Mouse (Mus musculus) embryonic stem cell, embryonic (primary cell): ENCODE data around the gene Gpr3.

ENCODE experiments used
- CTCF ChIA-PET, 4 experiments: fragments of 300-600 bp in 2 of 4; fragments of 350-600 bp in 2 of 4; sonication (Branson Sonifier 250); formaldehyde crosslinking; loops; one replicate each; lab custom pipeline; 2022; ENCODE audit warnings: inconsistent platforms in 2 of 4; lab: Charles Lee
- POLR2A ChIA-PET, 4 experiments: fragments of 300-600 bp in 2 of 4; fragments of 350-600 bp in 2 of 4; sonication (Branson Sonifier 250); formaldehyde crosslinking; loops; one replicate each; lab custom pipeline; 2022; ENCODE audit warnings: antibody characterized with exemption in 4 of 4, inconsistent platforms in 1 of 4; lab: Charles Lee

Gpr3 gene

DNA sequence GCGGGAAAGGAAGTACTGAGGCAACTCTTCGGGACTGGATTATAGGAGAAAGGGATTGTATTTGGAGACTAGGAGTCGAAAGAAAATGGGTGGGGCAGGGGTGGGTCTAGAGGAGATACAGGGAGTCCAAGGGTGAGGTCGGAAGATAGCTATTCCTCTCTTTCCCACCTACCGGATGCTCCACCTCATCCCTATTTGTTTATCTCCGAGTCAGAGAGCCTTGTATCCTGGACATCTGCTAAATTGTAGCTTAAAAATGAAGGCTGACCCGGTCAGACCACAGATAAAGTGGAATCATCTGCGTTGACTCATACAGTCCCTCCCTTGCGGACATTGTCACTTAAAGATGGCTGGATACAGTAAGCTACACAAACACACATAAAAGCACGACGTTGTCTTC is 29.6 kb upstream of the Gpr3 start:
- ChIA-PET CTCF (interaction anchor here in 3 of 4 experiments (0.5 to 2.5 kb wide), 27 partner anchors 8 to 399 kb away, joined by 3 to 21 read pairs (median 4); partner anchors contain the start of genes Ppp1r8 (in 1 of the 3) and Tent5b (in 1 of the 3)), POLR2A (interaction anchor here (0.6 to 2.4 kb wide), 53 partner anchors 8 to 304 kb away, joined by 3 to 20 read pairs (median 4); partner anchors contain the start of genes Tmem222 (in 2 of the 4), Wdtc1 (in 2 of the 4), Ahdc1 (in 1 of the 4) and Cd164l2 (in 1 of the 4))

- POLR2A ChIA-PET: interaction anchor here (0.6 to 2.4 kb wide), 61 partner anchors 8 to 305 kb away, joined by 3 to 20 read pairs (median 4); partner anchors contain the start of genes Slc9a1 (in 2 of the 4), Tmem222 (in 2 of the 4), Wdtc1 (in 2 of the 4) and Ahdc1 (in 1 of the 4)
- CTCF ChIA-PET: interaction anchor here (0.5 to 2.5 kb wide), 33 partner anchors 8 to 842 kb away, joined by 3 to 21 read pairs (median 4); partner anchors contain the start of genes Sytl1 (in 2 of the 4) and Tent5b (in 1 of the 4)
Measured at GRCm38 (mm10) chr4:133240934-133241908, 28.9 kb upstream of the Gpr3 start.

- ChIA-PET CTCF (interaction anchor here in 2 of 4 experiments (0.8 to 2.5 kb wide), 12 partner anchors 10 to 295 kb away, joined by 3 to 21 read pairs (median 6); partner anchors contain the start of gene Tent5b (in 1 of the 2)), POLR2A (interaction anchor here in 3 of 4 experiments (0.6 to 2.4 kb wide), 20 partner anchors 10 to 281 kb away, joined by 3 to 16 read pairs (median 4); partner anchors contain the start of genes Slc9a1 (in 2 of the 3), Cd164l2 (in 1 of the 3) and Sytl1 (in 1 of the 3))
Measured at GRCm38 (mm10) chr4:133240490-133240921, 28.2 kb upstream of the Gpr3 start, which contains the start of gene Map3k6. TSS of gene Map3k6 (plus strand) at chr4:133240818.

DNA sequence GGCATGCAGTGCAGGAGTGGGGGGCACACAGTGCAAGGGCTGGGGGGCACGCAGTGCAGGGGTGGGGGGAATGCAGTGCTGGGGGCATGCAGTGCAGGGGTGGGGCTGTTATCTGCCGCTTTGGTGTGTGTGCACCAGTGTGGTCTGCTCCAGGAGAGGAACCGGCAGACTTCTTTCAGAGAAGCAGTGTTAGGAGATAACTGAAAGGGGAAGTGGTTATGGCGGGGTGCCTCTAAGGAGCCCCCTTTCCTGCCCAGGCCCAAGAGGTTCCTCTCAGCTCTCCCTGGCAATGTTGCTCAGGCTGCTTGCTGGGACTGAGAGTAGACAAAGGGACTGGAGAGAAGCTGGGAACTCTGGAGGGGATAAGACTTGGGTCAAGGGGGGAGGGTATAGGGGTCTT is 25.6 kb upstream of the Gpr3 start:
- POLR2A ChIA-PET: no interaction called here

DNA sequence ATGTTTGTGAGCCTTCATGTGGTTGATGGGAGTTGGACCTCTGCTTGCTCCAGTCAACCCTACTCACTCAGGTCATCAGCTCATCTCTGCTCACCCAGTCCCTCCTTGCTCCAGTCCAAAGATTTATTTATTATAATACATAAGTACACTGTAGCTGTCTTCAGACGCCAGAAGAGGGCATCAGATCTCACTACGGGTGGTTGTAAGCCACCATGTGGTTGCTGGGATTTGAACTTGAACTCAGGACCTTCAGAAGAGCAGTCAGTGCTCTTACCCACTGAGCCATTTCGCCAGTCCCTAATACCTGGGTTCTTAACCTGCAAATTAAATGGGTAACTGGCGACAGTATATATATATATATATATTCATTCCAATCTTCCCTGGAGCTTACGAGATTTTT is 23.1 kb upstream of the Gpr3 start:
- CTCF ChIA-PET: interaction anchor here in 3 of 4 experiments (0.7 to 4.9 kb wide), 14 partner anchors 11 to 180 kb away, joined by 3 to 37 read pairs (median 6); partner anchors contain the start of gene Cd164l2 (in 1 of the 3)
- POLR2A ChIA-PET: interaction anchor here in 2 of 4 experiments (0.7 to 1.9 kb wide), 3 partner anchors 58 to 434 kb away, joined by 3 to 8 read pairs (median 8); partner anchors contain the start of gene Wdtc1 (in 1 of the 2)

More for the DNA sequence above, 25.6 kb upstream of the Gpr3 start:
- CTCF ChIA-PET: interaction anchor here in 2 of 4 experiments (0.7 to 4.9 kb wide), 3 partner anchors 58 to 183 kb away, joined by 3 to 37 read pairs (median 5); no protein-coding TSS in a partner anchor

GRCm38 (mm10) chr4:133234771-133235170 is 22.4 kb upstream of the Gpr3 start:
- POLR2A ChIA-PET: interaction anchor here (0.6 to 1.9 kb wide), 4 partner anchors 118 to 1931 kb away, joined by 3 to 8 read pairs (median 6); partner anchors contain the start of gene Wdtc1 (in 1 of the 4)
- CTCF ChIA-PET: interaction anchor here in 3 of 4 experiments (0.6 to 4.9 kb wide), 19 partner anchors 11 to 266 kb away, joined by 3 to 37 read pairs (median 6); partner anchors contain the start of gene Cd164l2 (in 1 of the 3)

DNA sequence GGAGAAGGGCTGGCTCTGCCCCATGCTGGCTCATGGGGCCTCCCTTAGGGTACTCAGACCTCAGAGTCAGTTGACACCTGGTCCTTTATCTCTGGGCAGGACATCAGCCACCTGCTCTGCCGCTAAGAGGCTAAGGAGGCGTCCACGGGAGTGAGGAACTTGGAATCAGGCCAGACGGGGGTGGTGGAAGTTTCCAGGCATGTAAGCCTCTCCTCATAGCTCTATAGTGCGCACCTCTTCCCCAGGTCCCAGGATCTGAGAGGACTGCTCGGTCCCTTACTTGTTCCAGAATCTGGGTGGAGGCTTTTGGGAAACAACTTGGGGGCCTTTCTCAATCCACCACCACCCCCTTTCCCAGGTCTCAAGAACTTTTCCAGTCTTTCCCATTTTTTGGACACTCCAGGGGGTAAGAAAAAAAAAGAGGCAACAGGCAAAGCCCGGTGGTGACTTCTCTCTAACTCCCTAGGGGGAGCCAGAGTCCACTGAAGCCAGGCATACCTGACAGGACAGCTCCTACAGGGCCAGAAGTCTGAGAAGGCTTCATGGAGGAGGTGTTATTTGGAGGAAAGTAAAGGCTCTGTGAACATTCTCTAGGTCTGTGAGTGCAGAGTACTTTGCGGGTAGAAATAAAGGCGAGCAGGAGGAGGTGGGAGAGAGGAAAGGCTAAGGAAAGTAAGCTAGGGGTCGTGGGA is 21.1 kb upstream of the Gpr3 start:
- ChIA-PET POLR2A (interaction anchor here in 3 of 4 experiments (0.6 to 1.4 kb wide), 15 partner anchors 8 to 886 kb away, joined by 3 to 11 read pairs (median 4); partner anchors contain the start of gene Tmem222 (in 1 of the 3)), CTCF (interaction anchor here (0.5 to 4.9 kb wide), 67 partner anchors 9 to 1366 kb away, joined by 3 to 37 read pairs (median 4); partner anchors contain the start of genes Cd164l2 (in 1 of the 4), Slc9a1 (in 1 of the 4), Tmem222 (in 1 of the 4) and Zdhhc18 (in 1 of the 4))

GRCm38 (mm10) chr4:133229582-133229981 is 17.2 kb upstream of the Gpr3 start:
- ChIA-PET POLR2A (interaction anchor here in 3 of 4 experiments (0.5 to 1.6 kb wide), 9 partner anchors 9 to 790 kb away, joined by 3 to 6 read pairs (median 4); partner anchors contain the start of gene Map3k6 (in 1 of the 3)), CTCF (interaction anchor here in 2 of 4 experiments (0.6 to 1.4 kb wide), 5 partner anchors 19 to 296 kb away, joined by 3 to 14 read pairs (median 5); no protein-coding TSS in a partner anchor)

GRCm38 (mm10) chr4:133227636-133228035 is 15.3 kb upstream of the Gpr3 start:
- POLR2A ChIA-PET: interaction anchor here in 3 of 4 experiments (0.6 to 1.4 kb wide), 7 partner anchors 14 to 234 kb away, joined by 3 to 5 read pairs (median 3); partner anchors contain the start of genes Tmem222 (in 1 of the 3) and Wdtc1 (in 1 of the 3)

DNA sequence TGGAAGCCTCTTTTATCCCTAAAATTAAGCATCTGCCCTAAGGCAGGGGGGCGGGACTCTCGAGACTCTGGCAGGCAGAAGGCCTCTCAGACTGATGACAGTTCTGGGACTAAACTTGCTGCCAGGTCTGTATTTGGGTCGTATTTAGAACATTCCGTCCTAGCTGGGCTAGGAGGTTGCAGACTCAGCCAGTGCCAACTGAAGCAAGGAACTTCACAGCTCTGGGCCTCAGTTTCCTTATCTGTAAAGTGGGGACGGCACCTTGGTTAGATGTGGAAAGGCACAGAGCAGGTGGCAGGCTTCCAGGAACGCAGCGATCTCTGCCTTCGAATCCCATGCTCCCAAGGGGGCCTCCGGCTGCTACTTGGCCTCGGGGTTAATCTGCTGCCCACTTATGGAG is 13.7 kb upstream of the Gpr3 start:
- ChIA-PET POLR2A (interaction anchor here in 1 of 4 experiments (1.3 kb wide), 2 partner anchors 15 to 60 kb away, joined by 3 to 4 read pairs; no protein-coding TSS in a partner anchor), CTCF (interaction anchor here in 2 of 4 experiments (1.0 to 2.3 kb wide), 3 partner anchors 15 to 71 kb away, joined by 3 to 7 read pairs (median 5); no protein-coding TSS in a partner anchor)

More at GRCm38 (mm10) chr4:133227636-133228035, 15.3 kb upstream of the Gpr3 start:
- CTCF ChIA-PET: interaction anchor here in 3 of 4 experiments (0.7 to 2.3 kb wide), 7 partner anchors 13 to 205 kb away, joined by 3 to 7 read pairs (median 5); partner anchors contain the start of gene Map3k6 (in 1 of the 3)

GRCm38 (mm10) chr4:133223875-133224274 is 11.5 kb upstream of the Gpr3 start:
- CTCF ChIA-PET: interaction anchor here in 3 of 4 experiments (0.6 to 4.3 kb wide), 9 partner anchors 9 to 222 kb away, joined by 3 to 21 read pairs (median 4); no protein-coding TSS in a partner anchor
- POLR2A ChIA-PET: interaction anchor here in 3 of 4 experiments (0.9 to 1.7 kb wide), 5 partner anchors 9 to 130 kb away, joined by 3 to 6 read pairs (median 4); partner anchors contain the start of gene Wdtc1 (in 1 of the 3)

DNA sequence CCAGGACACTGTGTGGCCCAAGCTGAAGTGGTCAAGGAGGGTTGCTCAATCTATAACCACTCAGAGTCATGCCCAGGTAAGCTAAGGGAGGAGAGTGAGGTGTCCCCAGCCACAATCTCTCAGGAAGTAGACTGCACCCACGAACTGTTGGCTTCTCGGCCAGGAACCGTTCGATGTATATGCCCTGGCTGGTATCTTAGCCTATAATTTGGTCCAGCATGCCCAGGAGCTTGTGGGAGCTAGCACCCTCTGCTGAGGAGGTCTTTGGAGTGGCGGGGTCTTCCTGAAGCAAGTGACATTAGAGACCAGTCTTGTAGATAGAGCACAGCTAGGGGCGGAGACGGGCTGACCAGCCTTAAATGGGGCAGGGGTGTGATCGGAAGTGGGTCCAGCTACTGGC is 9.4 kb upstream of the Gpr3 start:
- POLR2A ChIA-PET: interaction anchor here in 3 of 4 experiments (0.5 to 2.1 kb wide), 32 partner anchors 8 to 1013 kb away, joined by 3 to 7 read pairs (median 3); partner anchors contain the start of genes Cd164l2 (in 1 of the 3), Gpr3 (in 1 of the 3), Ppp1r8 (in 1 of the 3) and Slc9a1 (in 1 of the 3)
- CTCF ChIA-PET: interaction anchor here (0.9 to 4.3 kb wide), 20 partner anchors 9 to 165 kb away, joined by 3 to 21 read pairs (median 4); partner anchors contain the start of gene Cd164l2 (in 1 of the 4)

DNA sequence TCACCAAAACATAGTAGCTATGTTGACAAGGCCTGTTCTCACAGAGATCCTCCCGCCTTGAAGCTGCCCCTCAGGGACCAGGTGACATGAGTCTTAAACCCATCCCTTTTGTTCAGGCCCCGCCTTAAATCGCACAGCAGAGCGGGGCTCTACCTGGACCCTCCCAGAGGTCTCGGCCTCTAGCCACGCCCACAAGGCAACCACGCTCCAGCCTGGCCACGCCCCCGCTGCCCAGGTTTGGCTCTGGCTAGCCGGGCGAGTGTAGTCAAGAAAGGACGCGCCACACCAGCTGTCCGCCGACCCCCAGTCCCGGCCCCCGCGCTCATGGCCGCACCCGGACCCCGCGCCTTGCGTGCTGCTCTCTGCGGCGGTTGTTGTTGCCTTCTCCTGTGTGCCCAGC is 8.3 kb upstream of the Gpr3 start:
- POLR2A ChIA-PET: interaction anchor here (0.5 to 2.1 kb wide), 38 partner anchors 8 to 687 kb away, joined by 3 to 7 read pairs (median 4); partner anchors contain the start of genes Wdtc1 (in 2 of the 4), Atpif1 (in 1 of the 4), Cd164l2 (in 1 of the 4) and Gpr3 (in 1 of the 4)
- CTCF ChIA-PET: interaction anchor here (0.5 to 4.3 kb wide), 32 partner anchors 8 to 274 kb away, joined by 3 to 21 read pairs (median 4); partner anchors contain the start of genes Cd164l2 (in 1 of the 4) and Map3k6 (in 1 of the 4)

DNA sequence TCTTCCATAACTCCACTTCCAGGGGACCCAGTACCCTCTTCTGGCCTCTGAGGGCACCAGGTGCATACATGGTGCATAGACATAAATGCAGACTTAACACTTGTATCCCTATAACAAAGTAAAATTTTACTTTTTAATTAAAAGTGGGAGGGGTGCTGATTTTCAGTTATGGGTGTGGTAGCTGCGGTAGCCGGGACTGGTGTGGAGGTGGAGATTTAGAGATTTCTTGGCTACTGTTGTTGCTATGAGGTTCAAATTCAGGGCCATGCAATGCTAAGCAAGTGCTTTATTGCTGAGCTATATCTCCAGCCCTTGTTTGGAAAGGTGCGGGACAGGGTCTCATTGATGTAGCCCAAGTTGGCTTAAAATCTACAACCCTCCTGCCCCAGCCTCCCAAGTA is 6.4 kb upstream of the Gpr3 start:
- ChIA-PET CTCF (interaction anchor here (0.6 to 1.5 kb wide), 12 partner anchors 10 to 655 kb away, joined by 3 to 5 read pairs (median 4); partner anchors contain the start of gene Fgr (in 1 of the 4)), POLR2A (interaction anchor here in 2 of 4 experiments (0.6 to 1.2 kb wide), 4 partner anchors 17 to 684 kb away, joined by 3 to 4 read pairs (median 3); no protein-coding TSS in a partner anchor)

DNA sequence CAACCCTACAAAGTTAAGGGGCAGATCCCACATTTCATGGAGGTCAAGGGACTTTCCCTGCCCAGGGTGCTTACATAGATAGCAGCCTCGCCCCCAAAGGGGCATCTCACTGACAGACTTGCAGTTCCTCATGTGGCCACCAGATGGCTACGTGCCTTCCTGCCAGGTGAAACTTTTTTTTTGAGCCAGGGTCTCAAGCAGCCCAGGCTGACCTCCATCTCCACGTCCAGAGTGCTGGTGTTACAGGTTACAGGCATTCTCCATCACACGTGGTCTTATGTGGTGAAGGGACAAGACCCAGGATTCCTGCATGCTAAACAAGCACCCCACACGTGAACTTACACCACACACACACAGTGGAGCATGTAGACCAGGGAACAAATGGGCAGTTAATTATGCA is 5.3 kb upstream of the Gpr3 start:
- POLR2A ChIA-PET: no interaction called here
- CTCF ChIA-PET: interaction anchor here in 3 of 4 experiments (0.8 to 1.5 kb wide), 10 partner anchors 9 to 209 kb away, joined by 3 to 5 read pairs (median 4); no protein-coding TSS in a partner anchor
